Mouse (Mus musculus): ENCODE results near the gene Nthl1.
A peak's percentile ranks its signal among the peaks of the same experiment; 100 is the strongest.

Nthl1 gene

DNA sequence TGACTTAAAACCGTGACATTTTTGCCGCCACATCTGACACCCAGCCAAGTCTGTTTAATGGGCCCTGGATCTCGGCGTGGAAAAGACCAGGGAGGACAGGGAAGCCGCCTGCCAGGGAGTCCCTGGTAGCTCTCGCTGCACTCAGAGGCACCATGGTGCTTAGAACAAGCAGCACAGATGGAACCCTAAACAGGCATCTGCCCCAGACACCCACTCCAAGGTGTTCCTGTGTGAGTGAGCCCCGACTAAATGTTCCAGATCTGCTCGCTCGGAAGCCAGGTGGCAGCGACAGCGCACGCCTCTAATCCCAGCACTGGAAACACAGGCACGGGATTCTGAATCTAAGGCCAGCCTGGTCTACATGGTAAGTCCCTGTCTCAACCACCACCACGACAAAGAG, 2.4 kb upstream of the Nthl1 start:
- DNase-seq: peak; percentile 59

DNA sequence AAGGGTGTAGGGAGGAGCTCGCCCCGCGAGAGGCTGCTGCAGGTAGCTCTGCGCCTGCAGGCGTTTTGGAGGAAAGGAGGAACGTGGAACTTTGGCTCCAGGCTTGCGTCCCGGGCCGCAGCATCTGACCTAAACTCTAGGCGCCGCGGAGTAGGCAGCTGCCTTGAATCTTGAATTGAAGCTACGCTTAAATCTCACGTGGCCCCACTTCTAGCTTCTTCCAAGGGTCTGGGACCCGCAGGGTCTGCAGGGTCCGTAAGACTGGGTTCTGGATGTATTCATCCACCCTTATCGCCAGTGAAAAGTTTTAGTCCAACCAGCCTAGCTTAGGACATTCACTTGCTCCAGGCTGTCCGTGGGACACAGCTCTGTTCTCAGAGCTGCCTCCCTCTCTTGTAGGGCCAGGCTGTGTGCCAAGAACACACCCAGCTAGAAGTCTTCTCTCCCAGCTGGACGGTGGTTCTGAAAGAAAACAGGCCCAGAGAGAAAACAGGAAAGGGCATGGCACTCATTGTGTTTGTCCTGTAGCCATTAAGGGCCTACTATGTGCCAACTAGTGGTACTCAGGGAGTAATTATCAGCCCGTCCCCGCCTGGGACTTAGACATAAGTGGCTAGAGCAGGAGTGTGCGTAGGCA, 451 bp downstream of the Nthl1 start:
- DNase-seq: peak; percentile 25

DNA sequence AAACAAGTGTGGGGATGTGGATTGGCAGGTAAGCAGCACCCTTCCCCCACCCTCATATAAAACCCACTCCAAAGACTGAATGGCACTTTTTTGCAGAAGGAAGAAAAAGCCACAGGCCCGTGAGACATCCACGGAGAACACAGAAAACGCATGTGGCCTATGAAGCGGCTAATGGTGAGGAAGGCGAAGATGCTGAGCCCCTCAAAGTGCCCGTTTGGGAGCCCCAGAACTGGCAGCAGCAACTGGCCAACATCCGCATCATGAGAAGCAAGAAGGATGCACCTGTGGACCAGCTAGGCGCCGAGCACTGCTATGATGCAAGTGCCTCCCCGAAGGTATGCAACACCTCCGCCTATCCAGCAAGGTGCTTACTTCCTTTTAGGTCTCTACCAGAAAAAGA, 1.4 kb downstream of the Nthl1 start:
- no peak for DNase-seq

DNA sequence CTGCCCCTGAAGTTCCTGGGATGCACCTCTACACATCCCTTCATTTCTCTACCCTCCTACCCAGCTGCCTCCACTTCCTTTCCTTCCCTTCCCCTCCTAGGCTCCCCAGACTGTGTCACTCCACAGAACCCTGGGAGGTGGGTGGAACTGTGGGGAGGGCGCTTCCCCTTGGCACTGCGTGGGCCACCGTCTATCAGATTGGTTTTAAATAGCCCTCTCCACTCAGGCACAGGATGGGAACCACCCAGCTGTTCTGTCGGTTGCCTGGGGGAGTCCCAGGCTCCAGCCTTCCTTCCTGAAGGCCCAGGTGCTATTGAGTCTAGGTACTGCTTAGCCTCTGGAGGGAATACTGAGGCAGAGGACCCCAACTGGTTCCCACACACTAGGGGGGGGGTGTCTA, 2.5 kb downstream of the Nthl1 start:
- DNase-seq: peak; percentile 73

DNA sequence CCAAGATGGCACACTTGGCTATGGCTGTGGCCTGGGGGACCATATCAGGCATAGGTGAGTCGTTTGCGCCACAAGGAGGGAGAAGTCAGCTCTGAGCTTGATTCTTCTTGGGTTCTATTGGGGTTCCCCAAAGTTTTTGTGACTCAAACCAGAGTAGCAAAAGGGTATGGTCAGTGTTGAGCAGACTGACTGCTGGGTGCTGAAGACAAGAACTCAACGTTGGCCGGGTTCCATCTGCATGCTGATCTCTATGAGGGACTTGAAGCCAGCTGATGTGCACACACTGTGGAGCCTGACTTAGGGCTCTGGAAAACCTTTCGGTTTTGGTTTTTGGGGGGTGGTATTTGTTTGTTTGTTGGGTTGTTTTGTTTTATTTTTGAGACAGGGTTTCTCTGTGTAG, 3.2 kb downstream of the Nthl1 start:
- DNase-seq: no peak

DNA sequence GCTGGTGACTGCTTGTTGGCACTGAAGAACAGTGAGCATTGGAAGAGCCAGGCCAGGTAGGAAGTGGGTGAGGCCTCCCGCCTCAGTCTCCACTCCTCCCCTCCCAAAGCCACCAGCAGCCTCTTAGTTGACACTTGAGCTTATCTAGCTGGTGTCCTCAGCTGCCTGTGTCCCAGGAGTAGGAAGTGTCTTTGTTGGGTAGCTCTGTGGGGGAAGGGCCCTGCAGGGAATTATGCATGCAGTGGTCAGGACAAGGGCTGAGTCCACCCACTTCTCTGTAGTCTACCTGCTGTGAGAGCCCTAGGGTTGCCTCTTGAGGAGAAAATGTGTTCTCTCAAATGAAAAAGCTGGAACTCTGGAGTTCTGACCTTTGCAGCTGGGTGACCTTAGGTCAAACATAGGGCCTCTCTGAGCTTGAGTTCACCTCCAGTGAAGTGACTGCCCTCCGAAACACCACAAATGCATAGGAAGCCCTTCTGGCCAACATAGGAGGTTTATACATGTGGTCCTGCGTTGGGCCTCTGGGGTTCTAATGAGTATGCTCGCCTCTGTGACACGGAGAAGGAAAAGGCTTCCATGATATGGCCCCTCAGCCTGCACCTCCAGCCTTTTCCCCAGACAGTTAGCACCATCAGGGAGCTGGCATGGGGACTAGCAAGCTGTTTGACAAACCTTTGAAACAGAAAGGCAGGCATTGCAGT, 4.5 kb downstream of the Nthl1 start:
- DNase-seq: no peak

DNA sequence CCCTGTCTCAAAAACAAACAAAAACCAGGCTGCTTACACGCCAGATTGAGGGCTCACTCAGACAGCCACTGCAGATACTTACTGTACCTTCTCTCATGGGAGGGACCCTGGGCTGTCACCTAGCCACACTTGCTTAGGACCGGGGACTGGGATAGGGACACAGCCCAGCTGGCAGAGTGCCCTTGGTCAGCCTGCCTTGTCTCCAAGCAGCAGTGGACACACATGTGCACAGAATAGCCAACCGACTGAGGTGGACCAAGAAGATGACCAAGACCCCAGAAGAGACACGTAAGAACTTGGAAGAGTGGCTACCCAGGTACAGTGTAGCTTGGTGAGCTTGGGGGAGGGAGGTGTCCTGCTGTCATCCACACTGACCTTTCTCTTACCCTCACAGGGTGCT, 5.7 kb downstream of the Nthl1 start:
- DNase-seq: no peak

DNA sequence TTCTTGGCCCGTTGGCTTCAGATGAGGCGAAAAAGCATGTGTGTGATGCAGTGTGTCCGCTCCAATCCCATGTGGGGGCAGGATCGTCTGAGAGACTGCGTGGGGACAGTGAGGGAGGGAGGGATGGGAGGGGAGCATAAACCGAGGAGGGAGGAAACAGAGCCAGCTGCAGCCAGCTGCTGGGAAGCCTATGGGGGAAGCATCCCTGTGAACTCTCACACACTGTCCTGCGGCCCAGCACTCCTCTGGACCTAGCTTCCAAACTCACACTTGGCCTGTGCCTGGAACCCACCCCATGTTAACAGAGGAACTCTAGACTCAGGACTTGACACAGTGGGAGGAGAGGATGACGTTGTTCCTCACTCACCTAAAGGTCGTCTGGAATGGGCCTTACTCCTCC, 6.4 kb downstream of the Nthl1 start:
- DNase-seq: no peak

DNA sequence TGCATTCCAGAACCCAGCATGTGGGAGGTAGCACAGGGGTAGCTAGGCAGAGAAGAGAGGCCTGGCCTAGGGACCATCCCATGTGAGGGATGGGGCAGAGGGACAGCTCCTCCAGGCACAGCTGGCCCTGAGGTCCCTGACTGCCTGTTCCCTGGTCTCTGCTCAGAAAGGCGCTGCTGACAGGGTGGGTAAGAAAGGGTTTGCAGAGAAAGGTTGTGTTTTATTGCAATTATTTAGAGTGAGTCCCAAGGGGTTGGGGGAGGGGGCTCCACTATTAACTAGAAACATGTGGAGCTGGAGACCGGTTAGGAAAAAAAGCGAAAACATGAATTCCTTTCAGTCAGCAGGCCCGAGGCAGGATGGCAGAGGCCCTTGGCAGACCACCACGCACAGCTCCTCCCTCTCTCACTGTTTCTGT, 7.1 kb downstream of the Nthl1 start:
- no peak for DNase-seq

DNA sequence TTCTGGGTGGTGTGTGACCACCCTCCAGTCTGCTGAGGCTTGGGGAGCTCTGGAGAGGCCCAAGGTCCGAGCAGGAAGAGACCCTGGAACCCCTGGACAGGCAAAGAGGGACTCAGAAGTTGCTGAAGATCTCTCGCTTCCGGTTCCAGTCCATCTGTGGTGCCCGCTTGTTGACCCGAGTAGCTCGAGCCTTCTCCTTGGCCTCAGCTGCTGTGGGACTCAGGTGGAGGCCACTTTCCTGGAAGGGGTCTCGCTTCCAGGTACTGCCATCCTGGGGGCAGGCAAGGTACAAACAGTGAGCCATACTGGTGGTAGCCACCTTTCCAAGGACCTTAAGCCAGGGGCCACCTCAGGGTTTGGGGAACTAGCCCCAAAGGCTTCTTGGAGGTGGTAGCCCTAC, 7.6 kb downstream of the Nthl1 start:
- no peak for DNase-seq

DNA sequence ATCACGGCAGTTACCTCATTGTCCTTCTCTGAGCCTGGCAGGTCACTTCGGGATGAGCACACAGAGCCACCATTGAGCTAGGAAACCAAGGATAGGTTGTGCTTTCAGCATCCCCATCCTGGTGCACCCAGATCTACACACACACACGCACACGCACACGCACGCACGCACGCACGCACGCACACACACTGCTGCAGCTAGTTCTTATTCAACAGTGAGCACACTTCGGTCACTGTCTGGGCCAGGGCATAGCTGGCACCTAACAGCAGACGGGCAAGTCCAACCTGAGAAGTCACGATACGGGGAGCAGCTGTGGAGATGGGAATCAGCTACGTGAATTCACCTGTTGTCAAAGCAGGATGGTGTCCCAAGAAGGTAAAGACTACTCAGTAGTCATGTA, 8.1 kb downstream of the Nthl1 start:
- DNase-seq: no peak

DNA sequence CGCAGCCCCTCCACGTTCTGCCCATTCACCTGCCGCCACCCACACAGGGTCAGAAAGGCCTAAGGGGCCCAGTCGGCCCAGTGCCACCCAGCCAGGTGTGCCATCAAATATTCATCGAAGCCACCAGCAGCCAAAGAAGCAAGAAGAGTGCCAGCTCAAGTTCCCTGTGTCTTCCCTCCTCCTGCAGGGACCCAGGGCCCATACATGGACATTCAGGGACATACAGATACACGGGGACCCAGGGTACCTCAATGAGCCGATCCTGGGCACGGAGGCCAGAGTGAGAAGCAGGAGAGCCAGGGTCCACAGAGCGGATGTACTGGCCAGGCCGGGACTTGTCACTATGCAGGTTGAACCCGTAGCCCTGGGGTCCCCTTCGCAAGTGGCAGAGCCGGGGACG, 9.5 kb downstream of the Nthl1 start:
- DNase-seq: no peak

DNA sequence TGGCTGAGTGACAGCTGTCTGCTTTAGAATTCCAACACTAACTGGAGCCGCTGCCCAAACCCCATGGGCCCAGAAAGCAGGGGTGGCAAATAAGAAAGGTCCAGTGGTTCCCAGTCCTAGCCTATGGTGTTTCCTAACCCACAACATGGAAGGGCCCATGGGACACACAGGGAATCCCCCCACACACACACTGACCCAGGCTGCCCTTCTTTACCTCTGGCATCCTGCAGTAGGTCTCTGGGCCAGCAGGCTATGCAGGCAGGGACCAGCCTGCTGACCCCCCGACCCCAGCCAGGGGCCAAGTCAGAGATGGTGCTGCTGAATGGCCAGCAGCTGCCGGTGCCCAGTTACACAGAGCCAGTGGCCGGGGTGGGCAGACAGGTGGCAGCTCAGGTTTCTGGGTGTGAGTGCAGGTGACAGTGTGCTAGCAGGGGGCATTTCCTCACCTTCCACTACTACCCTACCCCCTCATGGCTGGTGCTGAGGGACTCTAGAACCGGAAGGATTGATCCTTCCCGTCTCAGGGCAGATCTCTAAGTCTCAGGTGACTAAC, 10.4 kb downstream of the Nthl1 start:
- no peak for DNase-seq

DNA sequence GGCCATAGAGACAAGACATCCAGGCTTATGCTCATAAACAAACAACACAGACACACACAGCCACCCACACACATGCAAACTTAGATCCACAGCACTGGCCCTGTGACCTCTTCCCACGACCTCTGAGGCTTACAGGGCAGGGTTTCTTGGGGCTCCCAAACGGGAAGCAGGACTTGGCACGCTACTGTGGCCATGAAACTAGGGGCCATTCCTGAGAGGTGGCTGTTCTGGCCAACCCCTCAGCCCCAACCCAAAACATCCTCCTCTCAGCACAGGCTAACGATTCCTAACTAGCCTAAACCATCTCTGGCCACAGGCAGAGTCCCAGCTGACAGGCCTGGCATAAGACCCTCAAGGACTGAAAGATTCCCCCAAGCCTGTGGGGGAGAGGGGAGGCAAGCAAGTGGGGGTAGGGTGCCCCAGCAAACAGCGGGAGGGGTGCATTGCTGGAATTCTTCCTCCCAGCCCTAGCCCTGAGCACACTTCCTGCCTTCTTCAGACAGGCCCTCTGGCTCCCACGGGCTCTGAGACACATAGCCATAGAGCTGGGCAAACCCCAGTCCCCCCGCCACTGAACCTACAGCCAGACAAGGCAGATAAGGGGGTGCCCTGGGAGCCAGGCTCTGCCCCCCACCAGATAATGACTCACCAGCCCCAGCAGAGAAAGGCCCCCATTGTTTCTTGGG, 11.7 kb downstream of the Nthl1 start:
- DNase-seq: no peak

DNA sequence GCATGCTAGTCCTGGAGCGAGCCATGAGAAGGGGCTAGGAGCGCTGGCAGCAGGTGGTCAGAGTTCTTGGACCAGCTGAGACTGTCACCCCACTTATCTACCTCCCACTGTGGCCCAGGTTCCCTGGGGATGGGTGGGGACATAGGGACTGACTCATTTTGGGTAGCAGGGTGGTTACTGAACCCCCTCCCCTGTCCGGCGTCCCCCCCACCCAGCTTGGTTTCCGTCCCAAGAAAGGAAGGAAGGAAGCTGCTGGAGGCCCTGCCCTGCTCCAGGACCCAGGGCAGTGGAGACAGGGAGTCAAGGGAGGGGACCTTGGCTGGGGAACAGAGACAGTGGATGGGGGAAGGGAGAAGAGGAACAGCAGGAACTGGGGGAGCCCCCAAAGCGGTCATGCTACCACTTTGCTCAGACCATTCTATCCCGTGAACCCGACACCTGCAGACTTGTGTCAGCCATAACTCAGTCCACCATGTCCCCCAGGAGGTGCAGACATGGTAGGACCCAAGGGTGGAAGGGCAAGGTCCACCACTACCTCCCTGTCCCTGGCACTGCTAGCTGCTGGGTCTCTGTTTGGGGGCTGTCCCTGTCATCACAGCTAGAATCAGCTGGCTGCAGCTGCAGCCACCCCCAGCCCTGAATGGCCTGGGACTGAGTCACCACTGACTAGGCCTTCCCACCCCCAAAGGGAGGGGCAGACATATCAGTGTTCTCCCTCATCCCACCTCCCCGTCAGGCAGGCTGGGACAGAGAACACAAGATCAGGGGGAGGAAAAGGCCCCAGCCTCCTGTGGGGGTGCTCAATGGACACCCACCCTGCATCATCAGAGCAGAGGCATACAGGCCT, 12.6 kb downstream of the Nthl1 start:
- DNase-seq: peak; percentile 38

DNA sequence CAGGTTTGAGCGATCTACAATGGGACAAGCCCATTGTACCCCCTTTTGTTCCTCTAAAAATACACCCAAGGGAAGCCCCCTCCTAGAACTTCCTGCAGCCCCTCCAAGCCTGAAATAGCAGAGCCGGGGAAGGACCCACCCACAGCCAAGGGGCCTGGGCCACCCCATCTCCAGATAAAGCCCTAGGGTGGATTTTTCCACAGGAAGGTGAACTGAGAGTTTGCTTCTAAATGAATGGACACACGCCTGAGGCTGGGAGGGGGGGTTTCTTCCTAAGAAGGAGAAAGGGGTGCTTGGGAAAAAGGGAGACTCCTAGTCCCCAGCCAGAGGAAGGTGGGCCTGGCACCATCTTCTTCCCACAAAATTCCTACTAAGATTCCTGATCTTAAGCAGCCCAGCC, 13.4 kb downstream of the Nthl1 start:
- no peak for DNase-seq

DNA sequence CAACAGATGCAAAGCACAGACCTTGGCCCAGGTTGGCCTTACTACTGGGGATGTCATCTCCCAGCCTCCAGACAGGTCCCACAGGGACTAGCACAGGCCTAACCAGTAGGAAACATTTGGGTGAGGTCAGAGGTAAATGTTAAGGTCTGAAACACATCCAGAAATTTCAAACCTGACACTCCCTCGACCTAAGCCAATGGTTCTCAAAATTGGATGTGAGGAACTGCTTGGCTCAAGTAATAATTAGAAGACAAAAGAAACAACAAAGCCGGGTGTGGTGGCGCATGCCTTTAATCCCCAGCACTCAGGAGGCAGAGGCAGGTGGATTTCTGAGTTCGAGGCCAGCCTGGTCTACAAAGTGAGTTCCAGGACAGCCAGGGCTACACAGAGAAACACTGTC, 13.9 kb downstream of the Nthl1 start:
- DNase-seq: no peak

DNA sequence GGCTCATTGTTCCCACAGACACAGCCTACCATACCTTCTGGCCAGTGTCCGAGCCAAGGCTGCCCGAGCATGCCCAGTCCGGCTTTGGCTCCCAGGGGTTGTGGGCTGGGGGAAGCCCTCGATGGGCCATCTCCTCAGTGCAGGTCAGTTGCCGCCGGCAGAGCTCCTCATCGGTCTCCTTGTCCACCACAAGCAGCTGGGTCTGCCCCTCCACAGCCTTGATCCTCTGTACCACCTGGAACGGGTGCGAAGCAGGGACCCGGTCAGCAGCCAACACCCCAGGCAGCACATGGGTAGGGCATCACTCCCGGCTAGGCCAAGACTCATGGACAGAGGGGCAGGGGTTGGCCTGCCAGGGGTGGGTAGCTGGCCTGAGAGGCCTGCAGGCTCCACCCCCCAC, 15.0 kb downstream of the Nthl1 start:
- DNase-seq: no peak

DNA sequence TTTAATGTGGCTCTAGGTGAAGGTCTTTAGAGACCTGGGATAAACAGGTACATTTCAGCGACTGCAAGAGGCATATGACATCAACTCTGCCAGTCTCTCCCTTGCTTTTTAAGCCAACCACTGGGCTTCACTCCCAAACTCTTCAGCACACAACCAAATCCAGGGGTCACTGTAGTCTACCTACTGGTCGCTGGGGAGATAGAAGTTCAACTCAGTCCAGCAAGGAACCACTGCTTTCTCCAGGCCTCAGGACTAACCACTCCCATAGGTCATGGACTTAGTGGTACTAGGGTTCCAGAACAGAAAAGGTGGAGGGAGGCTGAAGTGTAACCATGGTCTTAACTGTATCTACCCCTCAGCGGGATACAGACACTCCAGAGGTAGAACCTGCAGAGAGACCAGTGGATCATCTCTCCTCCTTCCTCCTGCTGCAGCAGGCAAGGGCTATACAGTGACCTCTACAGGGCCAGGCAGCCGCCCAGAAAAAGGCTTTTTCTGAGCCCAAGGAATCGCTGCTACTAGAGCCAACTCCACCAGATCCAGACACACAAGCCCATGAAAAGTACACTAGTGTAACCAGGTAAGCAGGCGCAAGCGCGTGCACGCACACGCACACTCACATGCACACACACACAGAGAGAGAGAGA, 16.4 kb downstream of the Nthl1 start:
- DNase-seq: no peak

DNA sequence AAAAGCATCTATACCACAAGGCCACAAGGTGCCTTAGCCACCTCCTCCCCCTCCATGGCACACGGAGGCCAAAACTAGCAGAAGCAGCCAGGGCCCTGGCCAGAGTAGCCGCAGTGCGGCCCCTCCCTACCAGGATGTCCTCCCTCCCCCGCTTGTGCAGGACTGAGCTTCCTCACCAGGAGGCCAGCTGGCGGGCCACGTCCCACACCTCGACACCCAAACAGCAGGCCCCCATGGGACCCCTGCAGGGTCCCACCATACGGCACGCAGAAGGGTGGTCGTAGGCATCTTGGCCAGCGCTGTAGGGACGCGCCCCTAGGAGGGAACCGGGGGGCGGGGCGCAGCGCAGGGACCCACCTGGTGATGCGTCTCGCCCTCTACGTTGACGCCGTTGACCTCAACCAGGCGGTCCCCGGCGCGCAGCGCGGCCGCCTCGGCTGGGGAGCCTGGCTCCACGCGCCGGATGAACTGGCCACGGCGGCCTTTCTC, 17.1 kb downstream of the Nthl1 start:
- peak; percentile 19 for DNase-seq

DNA sequence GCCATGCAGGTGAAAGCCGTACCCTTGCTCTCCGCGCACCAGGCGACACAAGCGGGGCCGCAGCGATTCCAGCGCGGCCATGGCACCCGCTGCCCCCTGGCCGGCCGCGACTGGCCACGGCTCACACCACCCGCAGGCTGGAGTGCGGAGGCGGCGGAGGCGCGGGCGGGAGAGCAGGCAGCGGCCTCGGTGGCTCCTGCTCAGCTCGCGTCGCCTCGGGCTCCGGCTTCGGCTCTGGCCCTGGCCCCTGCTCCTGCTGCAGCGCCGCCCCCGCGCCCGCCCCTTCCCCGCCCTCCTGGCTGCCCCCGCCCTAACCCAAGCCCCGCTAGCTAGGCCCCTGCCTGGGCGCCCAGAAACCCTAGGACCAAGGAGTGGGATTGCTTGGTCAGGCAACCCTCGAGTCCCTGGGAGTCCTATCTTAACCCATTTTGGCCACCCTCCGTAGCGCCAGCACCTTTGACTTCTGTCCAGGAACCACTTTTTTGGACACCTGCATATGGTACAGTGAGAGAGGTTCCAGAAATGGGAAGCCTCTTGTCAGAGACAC, 17.7 kb downstream of the Nthl1 start, which contains the start of gene Slc9a3r2:
TSS of gene Slc9a3r2 (minus strand) at position 258 of the 547 bp plus-strand sequence.
- DNase-seq: peak; percentile 30

DNA sequence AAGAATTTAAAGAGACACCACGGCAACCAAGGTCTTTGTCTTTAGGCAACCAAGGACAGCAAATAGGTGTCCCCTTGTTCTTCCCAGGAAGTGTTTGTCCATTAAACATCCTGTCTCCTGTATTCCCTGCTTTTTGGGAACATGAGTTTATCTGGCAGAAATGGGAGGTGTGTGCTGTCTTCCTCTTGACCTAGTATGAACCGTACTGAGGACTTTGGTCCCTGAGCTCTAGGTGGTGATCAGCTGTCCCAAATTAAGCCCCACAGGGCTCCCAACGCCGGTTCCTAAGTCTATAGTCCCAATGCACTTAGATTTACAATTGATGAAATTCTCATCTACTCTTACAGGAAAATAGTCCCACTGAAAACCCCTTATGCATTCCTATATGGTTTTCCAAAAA, 18.3 kb downstream of the Nthl1 start:
- DNase-seq: no peak

Data from right cerebral cortex, adult 18-20 months (tissue).